Mouse (Mus musculus): ENCODE measurements around the gene Wdr75. TPM values are rescaled to one million over a fixed set of nuclear protein-coding genes. Genes with fewer than 3 reads are reported as not detected.
A peak's percentile ranks its signal among the peaks of the same experiment; 100 is the strongest.

Gene Wdr75
- total and polyA plus RNA-seq, 3 experiments, result 12.5 to 137 (median 136) TPM

DNA sequence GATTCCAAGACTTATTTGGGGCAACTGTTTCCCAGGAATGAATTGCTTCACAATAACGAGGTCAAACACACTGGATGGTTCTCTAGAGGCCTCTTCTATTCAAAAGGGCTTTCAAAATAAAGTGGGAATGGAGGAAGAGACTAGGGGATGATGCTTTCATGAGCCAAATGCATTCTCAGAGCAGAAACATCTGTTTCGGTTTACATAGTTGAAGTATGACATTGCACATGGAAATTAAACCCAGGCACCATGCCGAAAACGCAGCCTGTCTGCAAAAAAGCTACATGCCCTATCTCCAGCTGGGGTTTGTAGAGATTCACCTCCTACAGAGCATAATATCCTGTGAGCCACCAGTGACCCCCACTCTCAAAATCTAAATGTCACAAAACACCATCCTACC lies 29.3 kb upstream of the Wdr75 start:
- H3K4me1 ChIP-seq (ENCODE audit: insufficient read depth, low read depth, low read length), result no peaks in the 10 kb centered on the region
- DNase-seq (ENCODE audit: low spot score) (no peak), ATAC-seq (ENCODE audit: extremely low read depth, insufficient number of reproducible peaks, low FRiP score, poor library complexity, severe bottlenecking) (no peak)
- H3K9me3 ChIP-seq (replicated peaks), result no peaks in the 10 kb centered on the region
- TF ChIP-seq GATA1 (IDR thresholded peaks at IDR 0.05; ENCODE audit: borderline replicate concordance, low read length), result no peak
- TF ChIP-seq CTCF (IDR thresholded peaks at IDR 0.05; ENCODE audit: low read depth, low read length), result no peak
- TF ChIP-seq TAL1 (conservative IDR thresholded peaks at IDR 0.05; ENCODE audit: low read depth, low read length), result no peak
- no peak for TF ChIP-seq GATA2 (IDR thresholded peaks at IDR 0.05; ENCODE audit: borderline replicate concordance, low read depth, low read length)
- TF ChIP-seq POLR2AphosphoS5 (IDR thresholded peaks at IDR 0.05; ENCODE audit: insufficient replicate concordance, low read depth, low read length), result no peak
- no peaks in the 10 kb centered on the region for H3K36me3 ChIP-seq (replicated peaks)
- no peak overlapping the region for H3K4me3 ChIP-seq (ENCODE audit: low read depth, low read length)
- no peaks in the 10 kb centered on the region; the same call in 1 of the 2 replicates for H3K27me3 ChIP-seq (ENCODE audit: insufficient read depth, low read length)

DNA sequence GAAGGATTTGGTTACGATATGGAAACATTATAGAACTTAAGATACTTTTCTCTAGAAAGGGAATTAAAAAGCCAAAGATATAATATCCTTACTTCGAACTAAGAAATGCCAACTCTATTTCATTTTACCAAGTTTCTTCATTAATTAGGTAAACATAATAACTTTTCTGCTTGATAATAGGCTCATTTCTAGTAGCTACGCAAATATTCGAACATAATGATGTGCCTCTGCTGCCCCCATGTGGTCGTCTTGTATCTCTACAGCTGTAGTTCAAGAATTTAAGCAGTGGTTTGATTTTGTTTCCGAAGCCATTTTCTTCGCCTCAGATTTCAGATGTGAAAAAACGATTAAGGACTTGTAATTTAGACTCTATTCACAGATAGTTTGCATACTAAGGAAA lies 28.8 kb upstream of the Wdr75 start:
- Histone ChIP-seq H3K27me3 (ENCODE audit: insufficient read depth, low read length) (no peaks in the 10 kb centered on the region; the same call in 1 of the 2 replicates), H3K36me3 (replicated peaks) (no peaks in the 10 kb centered on the region), H3K4me1 (ENCODE audit: insufficient read depth, low read depth, low read length) (no peaks in the 10 kb centered on the region), H3K4me3 (ENCODE audit: low read depth, low read length) (no peak overlapping the region), H3K9me3 (replicated peaks) (no peaks in the 10 kb centered on the region)
- TF ChIP-seq CTCF (IDR thresholded peaks at IDR 0.05; ENCODE audit: low read depth, low read length) (no peak), GATA2 (IDR thresholded peaks at IDR 0.05; ENCODE audit: borderline replicate concordance, low read depth, low read length) (no peak), GATA1 (IDR thresholded peaks at IDR 0.05; ENCODE audit: borderline replicate concordance, low read length) (no peak), TAL1 (conservative IDR thresholded peaks at IDR 0.05; ENCODE audit: low read depth, low read length) (no peak), POLR2AphosphoS5 (IDR thresholded peaks at IDR 0.05; ENCODE audit: insufficient replicate concordance, low read depth, low read length) (no peak)
- DNase-seq (ENCODE audit: low spot score) (peak; percentile 15), ATAC-seq (ENCODE audit: extremely low read depth, insufficient number of reproducible peaks, low FRiP score, poor library complexity, severe bottlenecking) (no peak)

DNA sequence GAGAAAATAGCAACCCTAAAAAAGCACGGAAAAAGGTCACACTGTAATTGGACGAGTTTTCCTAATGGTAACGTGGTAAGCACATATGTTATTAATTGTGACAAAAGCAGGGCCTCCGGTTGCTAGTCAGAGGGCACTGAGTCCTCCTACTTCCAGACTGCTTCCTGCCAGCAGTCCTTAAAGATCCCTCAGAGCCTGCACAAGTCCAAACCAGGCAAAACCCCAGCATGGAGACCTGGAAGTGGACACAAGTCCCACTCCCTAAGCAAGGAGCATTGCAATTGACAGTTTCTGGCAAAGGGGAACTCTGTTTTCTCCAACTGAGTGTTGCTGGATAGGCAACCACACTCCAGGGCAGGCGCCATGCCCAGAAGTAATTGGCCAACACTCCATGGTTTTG lies 27.4 kb upstream of the Wdr75 start:
- DNase-seq (ENCODE audit: low spot score) (no peak), ATAC-seq (ENCODE audit: extremely low read depth, insufficient number of reproducible peaks, low FRiP score, poor library complexity, severe bottlenecking) (no peak)
- no peaks in the 10 kb centered on the region; the same call in 1 of the 2 replicates for H3K27me3 ChIP-seq (ENCODE audit: insufficient read depth, low read length)
- H3K4me1 ChIP-seq (ENCODE audit: insufficient read depth, low read depth, low read length), result no peaks in the 10 kb centered on the region
- no peak overlapping the region for H3K4me3 ChIP-seq (ENCODE audit: low read depth, low read length)
- H3K36me3 ChIP-seq (replicated peaks), result no peaks in the 10 kb centered on the region
- TF ChIP-seq TAL1 (conservative IDR thresholded peaks at IDR 0.05; ENCODE audit: low read depth, low read length) (no peak), CTCF (IDR thresholded peaks at IDR 0.05; ENCODE audit: low read depth, low read length) (no peak), POLR2AphosphoS5 (IDR thresholded peaks at IDR 0.05; ENCODE audit: insufficient replicate concordance, low read depth, low read length) (no peak), GATA2 (IDR thresholded peaks at IDR 0.05; ENCODE audit: borderline replicate concordance, low read depth, low read length) (no peak), GATA1 (IDR thresholded peaks at IDR 0.05; ENCODE audit: borderline replicate concordance, low read length) (no peak)
- no peaks in the 10 kb centered on the region for H3K9me3 ChIP-seq (replicated peaks)

DNA sequence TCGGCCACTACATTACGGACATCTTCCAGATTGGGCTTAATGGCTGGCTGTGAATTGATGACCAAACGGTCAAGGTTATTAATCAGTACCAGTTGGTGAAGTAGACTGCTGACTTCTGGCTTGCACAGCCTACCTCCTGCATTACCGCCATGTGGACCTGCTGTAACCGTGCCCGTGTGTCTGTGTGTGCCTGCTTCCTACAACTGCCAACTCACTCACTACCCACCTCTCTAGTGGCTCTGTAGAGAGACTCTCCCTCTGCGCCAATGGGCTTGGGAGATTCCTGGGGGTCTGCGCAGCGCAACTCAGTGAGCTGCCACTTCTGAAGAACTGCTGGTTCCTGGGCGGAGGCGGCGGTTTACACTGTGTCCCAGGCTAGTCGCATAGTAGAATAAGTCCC lies 25.6 kb upstream of the Wdr75 start:
- no peak for ATAC-seq (ENCODE audit: extremely low read depth, insufficient number of reproducible peaks, low FRiP score, poor library complexity, severe bottlenecking)
- no peaks in the 10 kb centered on the region for H3K9me3 ChIP-seq (replicated peaks)
- no peak overlapping the region for H3K4me3 ChIP-seq (ENCODE audit: low read depth, low read length)
- DNase-seq (ENCODE audit: low spot score), result no peak
- no peaks in the 10 kb centered on the region for H3K36me3 ChIP-seq (replicated peaks)
- no peak for TF ChIP-seq GATA1 (IDR thresholded peaks at IDR 0.05; ENCODE audit: borderline replicate concordance, low read length)
- TF ChIP-seq TAL1 (conservative IDR thresholded peaks at IDR 0.05; ENCODE audit: low read depth, low read length), result no peak
- TF ChIP-seq CTCF (IDR thresholded peaks at IDR 0.05; ENCODE audit: low read depth, low read length), result no peak
- no peak for TF ChIP-seq GATA2 (IDR thresholded peaks at IDR 0.05; ENCODE audit: borderline replicate concordance, low read depth, low read length)
- no peak for TF ChIP-seq POLR2AphosphoS5 (IDR thresholded peaks at IDR 0.05; ENCODE audit: insufficient replicate concordance, low read depth, low read length)
- H3K4me1 ChIP-seq (ENCODE audit: insufficient read depth, low read depth, low read length), result no peaks in the 10 kb centered on the region
- no peaks in the 10 kb centered on the region; the same call in 1 of the 2 replicates for H3K27me3 ChIP-seq (ENCODE audit: insufficient read depth, low read length)

DNA sequence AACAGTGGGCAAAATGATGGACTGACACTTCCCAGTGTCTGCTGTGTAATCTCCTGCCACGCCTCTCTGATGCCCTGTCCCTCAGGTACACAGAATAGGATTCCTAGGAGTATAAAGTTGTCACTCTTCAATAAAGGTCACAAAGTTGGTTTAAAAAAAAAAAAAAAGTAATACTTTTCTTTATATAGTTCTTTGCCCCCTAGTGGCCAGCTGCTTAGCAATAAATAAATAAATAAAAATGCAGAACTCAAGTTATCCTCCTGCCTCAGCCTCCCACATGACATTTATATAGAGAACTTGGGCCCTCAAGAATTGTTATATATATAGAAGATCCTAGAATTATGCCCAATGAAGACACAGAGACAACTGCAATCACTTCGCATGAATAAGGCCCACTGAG lies 24.9 kb upstream of the Wdr75 start:
- Histone ChIP-seq H3K27me3 (ENCODE audit: insufficient read depth, low read length) (no peaks in the 10 kb centered on the region; the same call in 1 of the 2 replicates), H3K4me3 (ENCODE audit: low read depth, low read length) (no peak overlapping the region), H3K36me3 (replicated peaks) (no peaks in the 10 kb centered on the region), H3K9me3 (replicated peaks) (no peaks in the 10 kb centered on the region), H3K4me1 (ENCODE audit: insufficient read depth, low read depth, low read length) (no peaks in the 10 kb centered on the region)
- DNase-seq (ENCODE audit: low spot score), result no peak
- ATAC-seq (ENCODE audit: extremely low read depth, insufficient number of reproducible peaks, low FRiP score, poor library complexity, severe bottlenecking), result no peak
- TF ChIP-seq GATA1 (IDR thresholded peaks at IDR 0.05; ENCODE audit: borderline replicate concordance, low read length), result no peak

DNA sequence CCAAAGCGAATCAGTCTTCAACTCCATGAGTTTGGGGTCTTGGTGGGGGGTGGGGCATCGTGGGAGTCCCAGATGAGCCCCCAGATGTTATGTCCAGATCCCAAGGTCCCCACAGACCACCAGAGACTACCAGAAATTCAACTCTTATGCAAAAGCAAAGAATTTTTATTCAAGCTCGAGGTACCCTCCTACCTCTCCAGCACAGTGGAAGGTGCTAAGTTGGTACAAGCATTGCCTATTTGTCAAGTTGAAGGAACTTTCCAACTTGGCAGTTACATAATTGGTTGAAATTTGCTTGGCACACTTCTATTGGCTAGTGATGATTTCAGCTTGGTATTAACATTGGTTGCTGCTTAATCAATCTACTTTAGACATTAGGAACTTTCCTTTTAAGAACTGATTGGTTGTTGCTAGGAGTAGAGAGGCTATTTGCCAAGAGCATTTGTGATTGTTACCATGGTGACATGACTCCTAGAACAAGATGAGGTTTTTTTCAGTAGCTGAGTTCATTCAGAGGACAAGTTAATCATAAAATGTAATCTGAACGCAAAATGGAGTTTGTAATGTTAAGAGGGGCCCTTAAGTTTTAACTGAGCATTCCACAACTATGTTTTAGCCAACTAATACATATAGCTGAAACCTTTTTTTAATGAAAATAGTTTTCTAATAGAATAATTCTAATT lies 14.2 kb upstream of the Wdr75 start:
- H3K4me1 ChIP-seq (ENCODE audit: insufficient read depth, low read depth, low read length), result no peaks in the 10 kb centered on the region
- H3K4me3 ChIP-seq (ENCODE audit: low read depth, low read length), result no peak overlapping the region
- TF ChIP-seq GATA1 (IDR thresholded peaks at IDR 0.05; ENCODE audit: borderline replicate concordance, low read length) (no peak), POLR2AphosphoS5 (IDR thresholded peaks at IDR 0.05; ENCODE audit: insufficient replicate concordance, low read depth, low read length) (no peak), GATA2 (IDR thresholded peaks at IDR 0.05; ENCODE audit: borderline replicate concordance, low read depth, low read length) (no peak), TAL1 (conservative IDR thresholded peaks at IDR 0.05; ENCODE audit: low read depth, low read length) (no peak), CTCF (IDR thresholded peaks at IDR 0.05; ENCODE audit: low read depth, low read length) (no peak)
- DNase-seq (ENCODE audit: low spot score), result no peak
- no peak for ATAC-seq (ENCODE audit: extremely low read depth, insufficient number of reproducible peaks, low FRiP score, poor library complexity, severe bottlenecking)
- H3K36me3 ChIP-seq (replicated peaks), result no peaks in the 10 kb centered on the region
- H3K9me3 ChIP-seq (replicated peaks), result no peaks in the 10 kb centered on the region
- peaks cover 11% of the 10 kb centered on the region; the same call in 1 of the 2 replicates for H3K27me3 ChIP-seq (ENCODE audit: insufficient read depth, low read length)
